Mouse (Mus musculus): ENCODE data around the gene Ddx50.

- TF ChIP-seq CTCF (IDR thresholded peaks at IDR 0.05; ENCODE audit: borderline replicate concordance, insufficient read depth, low read depth, low read length) (no peak), POLR2A (IDR thresholded peaks at IDR 0.05; ENCODE audit: borderline replicate concordance, insufficient read depth, low read length) (no peak)
Observed at GRCm38 (mm10) chr10:62668463-62668862, 17.4 kb upstream of the Ddx50 start.

Data from cerebellum, adult 2 months (tissue).